Mouse (Mus musculus) midbrain, embryonic 11.5 days (tissue): ENCODE data around the gene St6galnac3. TPM values are rescaled to one million over a fixed set of nuclear protein-coding genes. Genes with fewer than 3 reads are reported as not detected.

Experiments used
- ATAC-seq: fragments of 200-750 bp; cut with Nextera tagmentation; 2 replicates; pipeline ENCODE4 v1.8.0; 2017; ENCODE audit warnings: moderate TSS enrichment, moderate library complexity; ENCODE audit not compliant: low FRiP score
- DNase-seq: peaks from one replicate; pipeline ENCODE4 v3.0.0; 2015; ENCODE audit warnings: low spot score; ENCODE audit errors: missing footprints
- H3K27ac ChIP-seq: fragments of 300-500 bp; sonication (generic); 2 replicates; pipeline ENCODE4 v1.5.1; 2014; ENCODE audit warnings: low read depth, low read length
- H3K27me3 ChIP-seq: fragments of 300-500 bp; sonication (generic); 2 replicates; pipeline ENCODE4 v1.6.1; 2014; ENCODE audit warnings: mild to moderate bottlenecking, low read length, moderate library complexity, mixed read lengths; ENCODE audit not compliant: control insufficient read depth, insufficient read depth
- H3K36me3 ChIP-seq: fragments of 300-500 bp; sonication (generic); 2 replicates; pipeline ENCODE4 v1.6.1; 2014; ENCODE audit warnings: mild to moderate bottlenecking, low read length, moderate library complexity, mixed read lengths; ENCODE audit not compliant: control insufficient read depth, insufficient read depth
- H3K4me1 ChIP-seq: fragments of 300-500 bp; sonication (generic); 2 replicates; pipeline ENCODE4 v1.6.1; 2014; ENCODE audit warnings: low read length; ENCODE audit not compliant: control insufficient read depth, insufficient read depth
- H3K4me2 ChIP-seq: fragments of 300-500 bp; sonication (generic); 2 replicates; pipeline ENCODE4 v1.6.1; 2014; ENCODE audit warnings: mild to moderate bottlenecking, moderate library complexity
- H3K4me3 ChIP-seq: fragments of 300-500 bp; sonication (generic); 2 replicates; pipeline ENCODE4 v1.5.1; 2014; ENCODE audit warnings: low read depth, low read length
- H3K9ac ChIP-seq: fragments of 300-500 bp; sonication (generic); 2 replicates; pipeline ENCODE4 v1.6.1; 2014; ENCODE audit warnings: low read length
- H3K9me3 ChIP-seq: fragments of 300-500 bp; sonication (generic); 2 replicates; pipeline ENCODE4 v1.6.1; 2016; ENCODE audit warnings: low read length; ENCODE audit not compliant: control insufficient read depth
- WGBS: fragments of 180-500 bp; shearing (Covaris S2); extraction: QIAGEN DNeasy Blood & Tissue Kit; methylation state at CpG from one replicate; pipeline ENCODE4 v1.1.7; 2014; 5-methylcytosine and 5-hydroxymethylcytosine counted together
- polyA plus RNA-seq: library from polyadenylated mRNA; unstranded; fragments of >200 nt; fragmentation: Nextera tagmentation; extraction: Ambion mirVana; gene quantifications from 2 replicates; pipeline ENCODE4 v1.2.1, GENCODE M21; 2014

The St6galnac3 gene
- polyA plus RNA-seq, 1 experiment from 2014 or later, result 35.7 TPM

DNA sequence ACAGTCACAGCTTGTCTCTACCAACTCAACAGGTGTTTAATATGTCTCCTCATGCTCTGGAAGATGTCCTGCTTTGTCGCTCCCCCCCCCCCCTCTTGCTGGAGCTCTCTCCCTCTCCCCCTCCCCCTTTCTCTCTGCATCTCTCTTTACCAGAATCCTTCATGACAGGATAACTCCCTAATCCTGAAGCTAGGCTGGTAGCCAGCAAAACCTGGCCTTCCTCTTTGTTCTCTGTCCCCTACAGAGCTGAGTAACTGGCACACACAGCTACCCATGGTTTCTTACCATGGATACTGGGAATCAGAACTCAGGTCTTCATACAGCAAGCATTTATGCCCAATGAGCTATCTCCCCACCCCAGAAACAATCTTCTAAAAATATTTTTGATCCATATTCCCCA lies 87.6 kb downstream of the St6galnac3 start:
- H3K4me3 ChIP-seq, result no peak overlapping the region
- no peak overlapping the region for H3K27ac ChIP-seq
- 100% methylated on average over 1 of the region's 1 CpGs for WGBS
- H3K36me3 ChIP-seq, result no peaks in the 10 kb centered on the region
- no peak overlapping the region for H3K4me2 ChIP-seq
- H3K4me1 ChIP-seq, result peaks cover 5% of the 10 kb centered on the region
- no peaks in the 10 kb centered on the region for H3K27me3 ChIP-seq
- no peaks in the 10 kb centered on the region for H3K9me3 ChIP-seq
- DNase-seq (no peak), ATAC-seq (no peak)
- no peak overlapping the region for H3K9ac ChIP-seq

DNA sequence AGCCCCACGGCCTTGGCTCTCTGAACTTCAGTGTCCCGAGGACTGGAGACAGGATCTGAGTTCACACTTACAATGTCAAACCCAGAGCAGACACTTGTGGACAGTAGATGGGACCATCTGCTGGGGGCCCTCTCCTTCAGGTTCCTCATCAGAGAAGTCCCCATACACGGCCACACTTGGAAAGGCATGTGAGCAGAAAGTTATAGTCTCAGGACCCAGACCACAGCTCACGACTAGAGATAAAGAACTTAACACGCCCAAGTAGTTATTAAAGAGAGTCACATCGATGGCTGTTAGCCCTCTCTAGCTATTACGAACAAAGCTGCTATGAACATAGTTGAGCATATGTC lies 88.2 kb downstream of the St6galnac3 start:
- H3K4me1 ChIP-seq, result peaks cover 2% of the 10 kb centered on the region
- H3K9ac ChIP-seq, result no peak overlapping the region
- WGBS, result 79% methylated on average over 7 of the region's 7 CpGs
- no peak overlapping the region for H3K4me3 ChIP-seq
- H3K4me2 ChIP-seq, result no peak overlapping the region
- no peaks in the 10 kb centered on the region for H3K27me3 ChIP-seq
- ATAC-seq (no peak), DNase-seq (no peak)
- H3K9me3 ChIP-seq, result no peaks in the 10 kb centered on the region
- no peak overlapping the region for H3K27ac ChIP-seq
- no peaks in the 10 kb centered on the region for H3K36me3 ChIP-seq

DNA sequence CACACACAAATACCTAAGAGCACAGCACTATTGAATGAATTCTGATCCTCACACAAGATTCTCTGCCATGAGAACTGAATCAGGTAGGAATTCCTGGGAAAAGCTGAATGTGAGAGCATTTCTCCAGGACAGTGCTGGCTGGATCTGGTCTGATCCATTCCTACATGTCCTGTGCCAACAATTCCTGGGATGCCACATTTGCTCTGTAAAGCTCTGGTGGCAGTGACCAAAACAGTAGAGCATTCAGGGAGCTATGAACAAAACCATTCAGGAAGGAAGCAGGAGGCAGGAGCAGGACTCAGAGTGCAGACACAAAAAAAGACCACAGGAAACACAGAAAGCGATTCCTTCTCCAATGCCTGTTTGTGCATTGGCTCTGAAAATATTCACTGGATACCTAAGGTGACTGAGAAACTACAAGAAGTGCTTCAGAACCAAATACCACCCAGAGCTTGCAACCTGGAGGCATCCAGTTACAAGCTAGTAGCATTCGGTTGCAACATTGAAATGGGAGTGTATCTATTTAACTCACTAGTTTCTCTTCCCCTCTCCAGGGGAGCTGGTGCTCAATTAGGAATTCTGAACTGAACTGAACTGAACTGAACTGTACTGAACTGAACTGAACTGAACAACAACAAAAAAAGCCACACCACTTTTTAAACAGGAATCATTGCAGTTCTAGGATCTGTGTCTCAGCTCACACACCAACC lies 88.7 kb downstream of the St6galnac3 start:
- Histone ChIP-seq H3K27ac (no peak overlapping the region), H3K9me3 (no peaks in the 10 kb centered on the region), H3K9ac (no peak overlapping the region), H3K4me1 (no peaks in the 10 kb centered on the region), H3K4me2 (no peak overlapping the region), H3K27me3 (no peaks in the 10 kb centered on the region), H3K4me3 (no peak overlapping the region), H3K36me3 (no peaks in the 10 kb centered on the region)
- 66% methylated on average over 2 of the region's 2 CpGs for WGBS
- no peak for DNase-seq
- ATAC-seq, result no peak

DNA sequence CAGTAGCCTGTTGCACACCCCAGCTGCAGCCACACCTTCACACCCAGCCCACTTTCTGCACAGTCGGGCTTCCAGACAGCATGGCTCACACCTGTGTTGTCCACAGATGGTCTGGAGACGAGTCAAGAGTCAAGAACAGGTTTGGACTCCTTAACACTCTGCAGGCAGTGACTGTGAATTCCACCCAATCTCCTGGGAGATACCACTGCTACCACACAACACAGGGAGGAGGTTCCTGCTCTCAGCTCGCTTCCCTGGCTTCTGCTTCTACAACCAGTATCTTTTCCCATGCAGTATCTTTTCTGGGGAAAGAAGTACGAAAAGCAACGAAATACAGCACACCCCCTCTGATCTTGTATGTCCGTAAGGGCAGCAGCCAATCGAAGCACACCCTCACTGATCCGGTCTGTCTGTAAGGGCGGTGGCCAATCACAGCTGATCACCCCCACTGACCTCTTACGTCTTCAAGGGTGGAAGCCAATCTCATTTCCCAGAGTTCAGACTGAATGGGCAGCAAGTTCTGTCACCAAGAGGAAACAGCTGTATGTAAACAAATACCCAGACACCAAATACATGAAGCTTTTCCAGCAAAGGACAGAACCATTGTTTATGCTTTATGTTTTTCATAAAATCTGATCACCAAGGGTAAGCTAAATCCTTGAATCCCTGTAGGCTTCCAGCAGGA lies 92.8 kb downstream of the St6galnac3 start:
- Histone ChIP-seq H3K4me3 (no peak overlapping the region), H3K9ac (no peak overlapping the region), H3K36me3 (no peaks in the 10 kb centered on the region), H3K9me3 (no peaks in the 10 kb centered on the region), H3K4me1 (no peaks in the 10 kb centered on the region), H3K27ac (no peak overlapping the region), H3K4me2 (no peak overlapping the region), H3K27me3 (no peaks in the 10 kb centered on the region)
- DNase-seq (no peak), ATAC-seq (no peak)
- 81% methylated on average over 10 of the region's 10 CpGs for WGBS

DNA sequence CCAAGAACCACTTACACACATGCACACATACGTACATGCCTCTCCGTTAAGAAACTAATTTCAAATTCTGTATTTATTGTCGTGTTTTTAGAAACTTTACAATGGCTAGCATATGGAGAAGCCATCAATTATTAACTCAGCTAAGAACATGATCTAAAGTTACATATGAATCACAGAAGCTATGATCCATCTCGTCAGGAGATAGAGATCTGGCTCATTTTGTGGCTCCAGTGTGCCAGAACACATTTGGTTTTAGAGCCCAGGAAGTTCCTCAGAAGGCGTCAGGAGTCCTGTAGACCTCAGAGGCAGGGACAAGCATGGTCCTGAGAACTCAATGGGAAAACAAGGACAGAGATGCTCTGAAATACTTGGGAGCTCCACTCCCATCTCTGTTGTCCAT lies 98.7 kb downstream of the St6galnac3 start:
- no peak overlapping the region for H3K9ac ChIP-seq
- no peak overlapping the region for H3K4me2 ChIP-seq
- H3K36me3 ChIP-seq, result no peaks in the 10 kb centered on the region
- no peaks in the 10 kb centered on the region for H3K4me1 ChIP-seq
- ATAC-seq (no peak), DNase-seq (no peak)
- WGBS, result 90% methylated on average over 5 of the region's 5 CpGs
- no peak overlapping the region for H3K4me3 ChIP-seq
- H3K27me3 ChIP-seq, result no peaks in the 10 kb centered on the region
- no peak overlapping the region for H3K27ac ChIP-seq
- H3K9me3 ChIP-seq, result no peaks in the 10 kb centered on the region

DNA sequence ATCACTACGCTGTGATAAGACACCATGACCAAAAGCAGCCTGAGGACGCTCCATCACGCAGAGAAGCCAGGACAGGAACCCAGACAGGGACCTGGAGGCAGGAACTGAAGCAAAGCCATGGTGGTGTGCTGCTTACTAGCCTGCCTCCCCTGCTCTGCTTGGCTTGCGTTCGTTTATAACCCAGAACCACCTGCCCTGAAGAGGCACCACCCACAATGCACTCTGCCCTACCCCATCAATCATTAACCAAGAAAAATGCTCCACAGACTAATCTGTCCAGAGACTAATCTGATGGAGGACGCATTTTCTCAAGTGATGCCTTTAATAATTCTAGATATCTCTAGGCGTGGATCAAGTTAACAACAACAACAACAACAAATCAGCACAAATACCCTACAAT lies 106.0 kb downstream of the St6galnac3 start:
- Histone ChIP-seq H3K9ac (no peak overlapping the region), H3K36me3 (no peaks in the 10 kb centered on the region), H3K27ac (no peak overlapping the region), H3K4me2 (no peak overlapping the region), H3K4me1 (peaks cover 3% of the 10 kb centered on the region; the same call in 1 of the 2 replicates), H3K4me3 (no peak overlapping the region), H3K27me3 (no peaks in the 10 kb centered on the region), H3K9me3 (no peaks in the 10 kb centered on the region)
- ATAC-seq (no peak), DNase-seq (no peak)
- WGBS, result 92% methylated on average over 7 of the region's 7 CpGs

DNA sequence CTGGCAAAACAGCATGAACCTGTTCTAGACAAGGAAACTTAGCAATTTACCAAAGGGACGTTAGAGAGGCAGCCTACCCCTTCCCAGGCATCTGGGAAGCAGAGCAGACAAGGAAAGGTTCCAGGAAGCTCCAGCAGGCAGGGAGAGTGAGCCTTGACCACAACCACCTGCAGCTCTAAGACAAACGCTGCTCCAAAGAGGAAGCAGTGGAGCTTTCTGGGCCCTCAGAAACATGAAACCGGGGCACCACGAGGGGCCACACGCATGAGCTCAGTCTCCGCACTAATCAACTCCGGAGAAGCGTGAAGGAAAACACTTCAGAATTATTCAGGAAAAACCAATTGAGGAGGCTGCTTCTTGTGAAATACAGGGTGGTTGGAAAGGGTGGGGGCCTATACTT lies 108.1 kb downstream of the St6galnac3 start:
- Histone ChIP-seq H3K27me3 (no peaks in the 10 kb centered on the region), H3K4me3 (no peak overlapping the region), H3K9ac (no peak overlapping the region), H3K27ac (no peak overlapping the region), H3K36me3 (no peaks in the 10 kb centered on the region), H3K4me2 (no peak overlapping the region), H3K4me1 (peaks cover 3% of the 10 kb centered on the region; the same call in 1 of the 2 replicates), H3K9me3 (no peaks in the 10 kb centered on the region)
- ATAC-seq (no peak), DNase-seq (no peak)
- WGBS, result 46% methylated on average over 8 of the region's 8 CpGs

DNA sequence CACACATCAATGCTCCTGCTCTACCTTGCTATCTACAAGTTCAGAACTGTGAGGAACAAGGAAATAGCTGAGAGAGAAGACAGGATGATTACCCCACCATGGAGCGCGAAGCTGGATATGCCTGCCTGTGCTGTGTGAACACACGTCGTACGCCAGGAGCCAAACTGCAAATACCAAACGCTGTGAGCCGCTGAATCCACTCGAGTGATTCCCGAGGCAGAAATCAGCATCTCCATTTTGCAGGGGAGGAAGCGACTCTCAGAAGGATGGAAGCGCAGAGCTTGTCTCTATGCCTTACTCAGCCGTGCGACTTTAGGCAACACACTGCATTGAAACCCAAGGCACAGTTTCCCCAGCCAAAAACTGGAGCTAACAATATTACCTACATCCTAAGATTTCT lies 114.7 kb downstream of the St6galnac3 start:
- no peak for DNase-seq
- Histone ChIP-seq H3K36me3 (no peaks in the 10 kb centered on the region), H3K9me3 (no peaks in the 10 kb centered on the region), H3K9ac (no peak overlapping the region), H3K27ac (no peak overlapping the region), H3K4me2 (no peak overlapping the region), H3K4me3 (no peak overlapping the region), H3K27me3 (no peaks in the 10 kb centered on the region), H3K4me1 (peaks cover 3% of the 10 kb centered on the region; the same call in 1 of the 2 replicates)
- 89% methylated on average over 13 of the region's 13 CpGs for WGBS
- ATAC-seq, result no peak

DNA sequence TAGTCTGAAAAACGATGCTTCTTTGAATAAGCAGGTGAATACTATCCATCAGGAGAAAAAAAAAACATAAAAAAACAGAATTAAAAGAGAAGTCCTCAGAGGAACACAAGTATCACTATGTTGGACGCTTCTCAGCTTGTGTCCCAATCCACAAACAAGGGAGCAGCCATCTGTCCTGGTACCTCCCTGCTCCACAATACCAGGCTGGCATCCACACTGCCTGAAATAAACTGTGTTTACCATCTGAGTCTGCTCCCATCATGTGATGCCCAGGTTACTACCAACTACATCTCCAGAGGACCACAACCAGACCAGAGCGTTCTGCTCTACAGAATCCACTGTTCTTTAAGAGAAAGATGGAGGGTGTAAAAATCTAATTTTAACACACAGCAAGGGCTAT lies 118.6 kb downstream of the St6galnac3 start:
- no peak for DNase-seq
- H3K27ac ChIP-seq, result no peak overlapping the region
- no peak overlapping the region for H3K4me3 ChIP-seq
- no peaks in the 10 kb centered on the region for H3K27me3 ChIP-seq
- H3K9me3 ChIP-seq, result no peaks in the 10 kb centered on the region
- H3K36me3 ChIP-seq, result no peaks in the 10 kb centered on the region
- WGBS, result 85% methylated on average over 3 of the region's 3 CpGs
- no peak overlapping the region for H3K9ac ChIP-seq
- no peak for ATAC-seq
- H3K4me2 ChIP-seq, result no peak overlapping the region
- peaks cover 3% of the 10 kb centered on the region; the same call in 1 of the 2 replicates for H3K4me1 ChIP-seq
